Mouse (Mus musculus) heart, adult 2 months (tissue): ENCODE results near the gene Usp40.

Source experiments
- CTCF ChIP-seq: fragments of 200-600 bp; IDR thresholded peaks from 2 replicates; pipeline ENCODE4 v1.8.1; 2022; ENCODE audit warnings: antibody characterized with exemption, mild to moderate bottlenecking, moderate library complexity
- EP300 ChIP-seq: fragments of 200-500 bp; IDR thresholded peaks from 2 replicates; pipeline ENCODE4 v1.6.1; 2011; ENCODE audit warnings: low read depth, low read length, control low read depth; ENCODE audit not compliant: insufficient read depth
- POLR2A ChIP-seq: fragments of 200-500 bp; IDR thresholded peaks from 2 replicates; pipeline ENCODE4 v1.6.1; 2011; ENCODE audit warnings: mild to moderate bottlenecking, low read depth, low read length, control low read depth; ENCODE audit not compliant: insufficient read depth

GRCm38 (mm10) chr1:88008211-88008697 is at the start of gene Usp40:
- TF ChIP-seq POLR2A: peak; percentile 65; the same call in 1 of the 2 replicates
- TF ChIP-seq CTCF: no peak
- no peak for TF ChIP-seq EP300
